Mouse (Mus musculus) erythroblast, embryonic 14.5 days (primary cell): ENCODE measurements around the gene Mettl7a1.
"Not testable (repeated sequence)": the region's sequence is repeated elsewhere in the genome, so short reads cannot be mapped to it uniquely, and the experiment has no call there.

Source experiments
- GATA1 ChIP-seq: IDR thresholded peaks from 2 replicates; pipeline ENCODE4 v1.6.1; 2012; ENCODE audit warnings: low read length, inconsistent platforms, mixed read lengths
- TAL1 ChIP-seq: IDR thresholded peaks from 3 replicates; pipeline ENCODE4 v1.6.1; 2012; ENCODE audit warnings: low read length, inconsistent platforms, mixed read lengths

- not testable (repeated sequence) for TF ChIP-seq GATA1, TAL1
Observed at GRCm38 (mm10) chr15:100318014-100318671, 14.2 kb downstream of the Mettl7a1 start.
